Mouse (Mus musculus): ENCODE results near the gene Grb14.

GRCm38 (mm10) chr2:64955441-64955840 lies 69.3 kb downstream of the Grb14 start:
- TF ChIP-seq CTCF (IDR thresholded peaks at IDR 0.05; ENCODE audit: borderline replicate concordance, extremely low read depth, insufficient read depth, insufficient read length): no peak
- no peak for TF ChIP-seq POLR2A (IDR thresholded peaks at IDR 0.05; ENCODE audit: borderline replicate concordance, extremely low read depth, insufficient read depth, insufficient read length, poor library complexity, severe bottlenecking)
